Mouse (Mus musculus) myocyte (in vitro differentiated cells): ENCODE data around the gene Ralgps1.

Source experiments
- MAX ChIP-seq: IDR thresholded peaks from one replicate; pipeline ENCODE4 v1.6.1; 2011; ENCODE audit warnings: low read depth, mild to moderate bottlenecking, control low read depth
- MYOD1 ChIP-seq, 3 experiments: IDR thresholded peaks; one replicate each; pipeline ENCODE4 v1.6.1; 2011; ENCODE audit warnings: control low read depth in 2 of 3, low read depth in 2 of 3, mild to moderate bottlenecking in 2 of 3, moderate library complexity in 1 of 3; ENCODE audit not compliant: insufficient read length in 2 of 3, control insufficient read depth in 1 of 3
- POLR2A ChIP-seq: IDR thresholded peaks from one replicate; pipeline ENCODE4 v1.6.1; 2011; ENCODE audit warnings: low read depth, mild to moderate bottlenecking, control low read depth, moderate library complexity; ENCODE audit not compliant: insufficient read length
- POLR2AphosphoS2 ChIP-seq: IDR thresholded peaks from one replicate; pipeline ENCODE4 v1.6.1; 2011; ENCODE audit warnings: low read depth, control low read depth; ENCODE audit not compliant: insufficient read length
- REST ChIP-seq: IDR thresholded peaks from one replicate; pipeline ENCODE4 v1.6.1; 2011; ENCODE audit warnings: mild to moderate bottlenecking, control low read depth, moderate library complexity; ENCODE audit not compliant: insufficient read depth, insufficient read length
- SRF ChIP-seq: IDR thresholded peaks from one replicate; pipeline ENCODE4 v1.6.1; 2011; ENCODE audit warnings: low read depth; ENCODE audit not compliant: control insufficient read depth, insufficient read length
- TCF3 ChIP-seq: IDR thresholded peaks from one replicate; pipeline ENCODE4 v1.6.1; 2011; ENCODE audit warnings: low read depth, control low read depth; ENCODE audit not compliant: insufficient read length
- USF1 ChIP-seq: IDR thresholded peaks from one replicate; pipeline ENCODE4 v1.6.1; 2011; ENCODE audit warnings: low read depth, mild to moderate bottlenecking, control low read depth, moderate library complexity

- no peak for TF ChIP-seq POLR2AphosphoS2
- no peak for TF ChIP-seq USF1
- no peak for TF ChIP-seq MYOD1 (IDR thresholded peaks at IDR 0.05; ENCODE audit: control insufficient read depth in 1 of 3, insufficient read length in 2 of 3, low read depth in 2 of 3)
- no peak for TF ChIP-seq REST
- no peak for TF ChIP-seq POLR2A
- TF ChIP-seq MAX, result no peak
- no peak for TF ChIP-seq SRF
- TF ChIP-seq TCF3, result no peak
Observed at GRCm38 (mm10) chr2:33399091-33399490, 27.8 kb upstream of the Ralgps1 start.
